Mouse (Mus musculus): ENCODE measurements around the gene Neurl2.
"Not testable (repeated sequence)": the region's sequence is repeated elsewhere in the genome, so short reads cannot be mapped to it uniquely, and the experiment has no call there.

Neurl2 gene

DNA sequence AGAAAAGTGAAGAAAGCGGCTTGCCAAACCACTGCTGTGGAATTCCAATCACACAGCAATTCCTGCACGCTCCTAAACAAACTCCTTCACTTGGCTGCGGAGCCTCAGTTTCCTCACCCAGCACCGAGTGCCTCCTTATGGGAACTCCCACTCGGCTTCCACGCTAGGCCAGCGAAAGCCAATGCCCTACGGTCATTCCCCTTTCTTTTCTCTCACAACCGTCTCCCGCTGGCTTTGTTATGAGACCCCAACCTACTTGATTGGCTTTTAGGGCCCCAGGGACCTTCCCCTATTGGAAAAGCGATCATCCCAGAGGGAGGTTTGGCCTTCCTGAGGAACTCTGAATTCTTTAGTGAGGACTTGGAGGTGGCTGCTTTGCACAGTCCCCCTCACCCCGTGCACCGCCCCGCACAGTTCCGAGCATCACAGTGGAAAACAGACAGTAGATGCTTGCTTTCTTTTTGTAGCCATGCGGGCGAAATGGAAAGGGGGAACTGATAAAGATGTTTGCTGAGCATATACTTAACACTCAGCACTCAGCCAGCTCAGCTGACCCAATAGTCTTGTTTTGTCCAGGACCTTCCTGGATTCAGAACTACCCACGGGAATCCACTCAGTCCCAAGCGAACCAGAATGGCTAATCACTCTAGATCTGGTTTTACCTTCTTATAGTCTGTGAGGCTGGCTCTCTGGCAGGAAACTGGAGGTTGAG, 24.7 kb upstream of the Neurl2 start:
- no peak for DNase-seq (ENCODE audit: low read depth)

GRCm38 (mm10) chr2:164857101-164857821, 24.0 kb upstream of the Neurl2 start, which contains the start of gene Pltp:
Gene Pltp, minus strand, starts transcription at chr2:164857711.
- DNase-seq (ENCODE audit: low read depth), result no peak

- DNase-seq (ENCODE audit: low read depth), result no peak
These were observed 23.2 kb upstream of the Neurl2 start for GRCm38 (mm10) chr2:164856309-164857100.

DNA sequence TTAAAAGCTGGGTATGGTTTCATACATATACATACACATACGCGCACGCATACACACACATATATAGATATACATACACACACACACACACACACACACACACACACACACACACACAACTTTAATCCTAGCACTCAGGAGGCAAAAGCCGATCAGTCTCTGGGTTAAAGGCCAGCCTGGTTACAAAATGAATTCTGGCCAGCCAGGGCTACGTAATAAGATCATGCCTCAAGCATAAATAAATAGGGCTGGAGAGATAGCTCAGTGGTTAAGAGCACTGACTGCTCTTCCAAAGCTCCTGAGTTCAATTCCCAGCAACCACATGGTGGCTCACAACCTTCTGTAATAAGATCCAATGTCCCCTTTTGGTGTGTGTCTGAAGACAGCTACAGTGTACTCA, 22.3 kb upstream of the Neurl2 start:
- not testable (repeated sequence) for DNase-seq (ENCODE audit: low read depth)

DNA sequence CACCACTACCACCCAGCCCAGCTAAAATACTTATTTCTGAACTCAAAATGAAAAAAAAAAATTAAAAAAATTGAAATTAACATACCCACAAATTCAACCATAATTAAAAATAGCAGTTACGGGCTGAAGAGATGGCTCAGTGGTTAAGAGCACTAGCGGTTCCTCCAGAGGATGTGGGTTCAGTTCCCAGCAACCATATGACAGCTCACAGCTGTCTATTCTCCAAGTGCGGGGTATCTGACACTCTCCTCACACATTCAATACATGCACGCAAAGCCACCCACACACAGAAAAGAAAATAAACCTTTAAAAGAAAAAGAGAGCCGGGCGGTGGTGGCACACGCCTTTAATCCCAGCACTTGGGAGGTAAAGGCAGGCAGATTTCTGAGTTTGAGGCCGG, 16.8 kb upstream of the Neurl2 start:
- no peak for DNase-seq (ENCODE audit: low read depth)

DNA sequence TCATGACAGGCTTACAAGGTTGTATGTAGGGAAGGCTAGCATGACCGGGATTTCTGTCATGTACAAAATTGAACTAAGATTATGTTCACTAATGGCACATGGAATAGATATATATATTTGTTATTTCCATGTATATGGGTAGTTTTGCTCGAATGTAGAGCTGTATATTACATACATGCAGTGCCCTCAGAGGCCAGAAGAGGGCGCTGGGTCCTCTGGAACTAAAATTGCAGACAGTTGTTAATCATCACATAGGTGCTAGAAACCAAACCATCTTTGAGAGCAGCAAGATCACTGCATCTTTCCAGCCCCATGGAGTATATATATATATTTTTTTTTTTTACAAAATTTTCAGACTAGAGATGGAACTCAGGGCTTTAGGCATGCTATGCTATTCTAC, 12.5 kb upstream of the Neurl2 start:
- no peak for DNase-seq (ENCODE audit: low read depth)

DNA sequence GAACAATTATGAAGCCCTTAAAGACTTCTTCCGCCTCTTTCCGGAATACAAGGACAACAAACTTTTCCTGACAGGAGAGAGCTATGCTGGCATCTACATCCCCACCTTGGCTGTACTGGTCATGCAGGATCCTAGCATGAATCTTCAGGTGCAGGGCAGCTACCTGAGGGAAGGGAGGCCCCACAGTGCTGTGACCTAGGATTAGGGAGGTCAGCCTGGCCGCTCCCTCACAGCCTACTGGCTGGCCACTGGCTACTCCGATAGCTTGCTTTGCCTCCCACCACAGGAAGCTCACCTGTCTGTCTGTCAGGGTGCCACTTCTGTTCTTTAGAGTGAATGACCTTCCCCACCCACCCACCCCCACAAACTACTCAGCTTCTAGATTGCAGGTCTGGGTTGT, 1.9 kb upstream of the Neurl2 start:
- no peak for DNase-seq (ENCODE audit: low read depth)

DNA sequence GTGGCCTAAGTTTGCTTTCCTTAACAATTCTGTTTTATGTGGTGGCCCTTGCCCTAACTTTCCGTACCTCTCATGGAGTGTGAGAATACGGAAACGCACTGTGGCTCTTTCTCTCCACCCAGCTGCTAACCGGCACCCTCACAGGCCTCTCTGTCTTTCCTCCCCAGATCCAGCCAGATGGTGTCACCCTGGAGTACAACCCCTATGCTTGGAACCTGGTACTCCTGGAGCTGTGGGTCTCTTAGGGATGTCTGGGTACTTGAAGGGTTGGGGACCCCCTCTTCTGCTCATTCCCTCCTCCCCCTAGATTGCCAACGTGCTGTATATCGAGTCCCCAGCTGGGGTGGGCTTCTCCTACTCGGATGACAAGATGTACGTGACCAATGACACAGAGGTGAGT, 1.3 kb upstream of the Neurl2 start:
- DNase-seq (ENCODE audit: low read depth), result no peak

DNA sequence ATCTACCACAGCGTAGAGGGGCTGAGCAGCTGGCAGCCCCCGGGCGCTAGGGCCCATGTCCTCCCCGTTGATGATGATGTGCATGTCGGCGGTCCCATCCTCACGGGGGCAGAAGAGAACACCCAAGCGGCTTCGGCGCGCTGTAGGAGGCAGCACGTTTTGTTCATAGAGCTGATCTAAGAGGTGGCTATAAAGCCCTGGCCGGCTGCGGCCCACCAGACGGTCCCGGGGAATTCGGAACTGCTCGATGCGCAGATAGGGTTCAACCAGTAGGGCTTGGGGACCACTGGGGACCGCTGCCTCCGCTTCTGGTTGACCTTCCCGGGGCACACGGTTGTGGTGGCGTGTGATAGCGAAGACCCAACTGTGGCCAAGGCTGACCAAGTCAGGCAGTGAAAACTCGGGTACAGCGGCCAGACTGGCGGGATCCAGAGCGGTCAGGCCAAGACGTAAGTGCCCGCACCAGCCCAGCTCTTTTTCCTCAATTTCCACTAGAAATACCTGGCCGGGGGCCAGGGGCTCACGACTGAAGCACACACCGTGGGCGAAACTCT, 431 bp downstream of the Neurl2 start, which contains the start of gene Ctsa:
TSS of gene Ctsa (plus strand) at position 126 of the 554 bp plus-strand sequence.
- DNase-seq (ENCODE audit: low read depth), result peak; percentile 67

GRCm38 (mm10) chr2:164832032-164832747, 1.1 kb downstream of the Neurl2 start:
- DNase-seq (ENCODE audit: low read depth), result no peak

DNA sequence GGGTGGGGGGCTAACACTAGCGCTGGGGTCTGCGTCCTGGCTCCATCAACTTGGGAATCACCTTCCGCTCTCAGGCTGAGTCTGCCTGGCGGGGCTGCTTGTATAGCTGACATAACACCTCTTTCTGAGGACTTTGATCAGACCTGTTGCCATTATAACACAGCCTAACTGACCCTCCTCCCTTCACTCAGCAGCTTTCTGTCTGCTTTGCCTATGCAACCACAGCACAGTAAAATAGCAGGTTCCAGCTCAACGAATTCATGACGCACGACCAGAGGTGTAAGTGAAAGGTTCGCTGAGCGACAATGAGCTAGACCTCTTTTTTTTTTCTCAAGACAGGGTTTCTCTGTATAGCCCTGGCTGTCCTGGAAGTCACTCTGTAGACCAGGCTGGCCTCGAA, 2.2 kb downstream of the Neurl2 start:
- no peak for DNase-seq (ENCODE audit: low read depth)

GRCm38 (mm10) chr2:164829090-164829489, 4.2 kb downstream of the Neurl2 start:
- DNase-seq (ENCODE audit: low read depth), result no peak

DNA sequence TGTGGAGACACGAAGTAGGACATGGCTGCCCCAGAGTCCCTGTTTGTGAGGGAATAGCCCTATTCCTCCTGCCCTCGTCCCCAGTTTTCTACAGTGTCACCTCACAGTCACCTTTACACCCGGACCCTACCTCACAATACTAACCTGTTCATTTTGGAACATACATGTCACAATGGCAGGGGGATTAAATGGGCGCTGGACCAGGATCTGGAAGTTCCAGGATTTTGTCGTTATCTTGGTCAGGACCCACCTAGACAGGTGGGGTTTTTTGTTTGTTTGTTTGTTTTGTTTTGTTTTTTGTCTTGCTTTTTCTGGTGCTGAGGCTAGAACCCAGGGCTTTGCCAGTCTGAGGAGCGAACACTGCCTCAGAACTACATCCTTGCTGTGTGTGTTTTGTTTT, 4.8 kb downstream of the Neurl2 start, which contains the start of gene Spata25:
TSS of gene Spata25 (minus strand) at position 101 of the 400 bp plus-strand sequence.
- no peak for DNase-seq (ENCODE audit: low read depth)

DNA sequence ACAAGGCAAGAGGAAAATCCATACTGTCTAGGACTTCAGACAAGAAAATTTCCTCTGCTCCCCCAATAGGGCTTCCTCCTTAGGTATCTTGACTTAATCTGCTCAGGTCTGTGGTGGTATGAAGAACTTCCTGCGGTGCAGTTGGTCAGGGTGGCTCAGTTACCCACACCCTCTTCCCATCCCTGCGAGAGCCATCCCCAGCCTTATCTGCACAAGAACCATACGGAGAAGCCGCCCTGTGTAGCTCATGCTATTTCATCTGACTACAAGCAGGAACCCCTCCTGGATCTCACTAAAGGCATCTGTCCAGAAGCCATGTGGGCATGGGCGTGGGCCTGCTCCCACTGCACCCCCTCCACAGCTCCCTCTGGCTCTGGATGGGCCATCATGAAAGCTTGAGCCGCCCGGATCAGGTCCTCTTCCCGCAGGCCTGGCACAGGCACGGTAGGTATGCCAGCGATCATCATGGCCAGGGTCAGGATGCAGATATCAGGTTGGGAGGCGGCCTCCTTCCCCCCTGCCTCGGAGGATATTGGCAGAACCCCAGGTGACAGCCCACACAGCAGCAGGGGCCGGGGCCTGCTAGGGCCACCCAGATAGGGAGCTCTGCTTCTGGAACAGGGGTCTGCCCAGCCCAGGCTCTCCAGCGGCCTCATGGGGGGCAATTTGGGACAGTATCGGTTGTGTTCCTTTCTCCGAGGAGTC, 6.0 kb downstream of the Neurl2 start:
- DNase-seq (ENCODE audit: low read depth), result no peak

DNA sequence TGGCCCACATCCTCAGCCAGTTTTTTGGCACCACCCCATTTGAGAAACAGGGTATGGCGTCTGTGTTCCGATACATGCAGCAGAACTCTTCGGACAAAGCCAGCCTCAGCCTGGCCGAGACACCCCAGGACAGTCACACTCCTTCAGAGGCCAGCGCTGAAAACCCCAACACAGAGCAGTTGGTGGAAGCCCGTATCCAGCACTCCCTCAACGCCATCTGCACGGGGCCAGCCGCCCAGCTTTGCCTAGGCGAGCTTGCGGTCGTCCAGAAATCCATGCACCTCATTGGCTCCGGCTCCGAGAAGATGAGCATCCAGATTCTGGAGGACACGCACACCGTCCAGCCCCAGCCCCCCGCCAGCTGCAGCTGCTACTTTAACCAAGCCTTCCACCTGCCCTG, 7.7 kb downstream of the Neurl2 start:
- DNase-seq (ENCODE audit: low read depth), result no peak

DNA sequence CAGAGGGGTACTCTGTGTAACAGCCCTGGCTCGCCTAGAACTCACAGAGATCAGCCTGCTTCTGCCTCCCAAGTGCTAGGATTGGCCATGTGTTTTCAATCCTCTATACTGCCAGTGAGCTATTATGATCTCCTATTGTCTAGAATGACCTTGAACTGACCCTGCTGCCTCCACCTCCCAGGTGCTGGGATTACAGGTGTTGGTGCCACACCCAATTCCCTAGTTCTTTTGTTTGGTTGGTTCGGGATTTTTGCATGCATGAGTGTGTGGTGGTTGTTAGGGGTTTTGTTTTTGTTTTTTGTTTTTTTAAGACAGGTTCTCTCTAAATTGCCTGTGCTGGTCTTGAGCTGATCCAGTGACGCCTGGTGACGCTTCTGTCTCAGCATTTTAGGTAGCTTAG, 9.3 kb downstream of the Neurl2 start:
- no peak for DNase-seq (ENCODE audit: low read depth)

GRCm38 (mm10) chr2:164823181-164823585, 10.1 kb downstream of the Neurl2 start:
- no peak for DNase-seq (ENCODE audit: low read depth)

DNA sequence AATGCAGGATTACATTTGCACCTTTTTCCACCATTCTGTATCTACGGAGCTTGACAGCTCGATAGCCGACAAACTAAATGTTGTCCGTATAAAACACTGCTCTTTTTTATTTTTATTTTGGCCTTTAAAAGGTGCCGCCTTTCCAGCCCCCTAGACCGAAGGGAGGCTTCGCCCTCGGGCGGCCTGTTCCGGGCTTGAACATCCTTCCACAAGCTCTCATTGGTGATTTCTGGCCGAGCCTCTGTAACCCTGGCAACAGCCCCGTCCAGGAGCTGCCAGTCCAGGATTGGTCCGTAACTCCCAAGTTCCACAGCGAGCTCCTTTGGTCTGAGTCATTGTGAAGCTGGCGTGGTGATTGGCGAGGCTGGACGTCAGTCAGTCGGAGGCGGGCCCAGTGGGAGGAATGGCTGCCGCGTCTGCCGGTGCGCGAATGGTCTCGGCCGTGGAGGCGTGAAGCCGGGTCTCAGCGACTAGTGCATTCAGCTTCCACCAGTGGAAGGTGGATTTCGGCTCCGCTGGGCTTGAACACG, 10.6 kb downstream of the Neurl2 start, which contains the start of gene Zswim1:
TSS of gene Zswim1 (plus strand) at position 51 of the 530 bp plus-strand sequence.
- DNase-seq (ENCODE audit: low read depth), result peak; percentile 99

- DNase-seq (ENCODE audit: low read depth), result no peak
These were observed 12.2 kb downstream of the Neurl2 start for GRCm38 (mm10) chr2:164821060-164821459.

- DNase-seq (ENCODE audit: low read depth), result no peak
These were observed 15.6 kb downstream of the Neurl2 start for GRCm38 (mm10) chr2:164817703-164818102.

GRCm38 (mm10) chr2:164817206-164817605, 16.1 kb downstream of the Neurl2 start:
- no peak for DNase-seq (ENCODE audit: low read depth)

All from c-Kit-positive CD71-positive TER-119-negative erythroid progenitor cells, embryonic 14.5 days (primary cell).